Mouse (Mus musculus) myocyte (in vitro differentiated cells): ENCODE results near the gene St6galnac4.

Experiments used
- E2F4 ChIP-seq: IDR thresholded peaks from one replicate; pipeline ENCODE4 v1.6.1; 2011; ENCODE audit warnings: mild to moderate bottlenecking, control low read depth, moderate library complexity; ENCODE audit not compliant: insufficient read depth
- MYOD1 ChIP-seq, 3 experiments: IDR thresholded peaks; one replicate each; pipeline ENCODE4 v1.6.1; 2011; ENCODE audit warnings: control low read depth in 2 of 3, low read depth in 2 of 3, mild to moderate bottlenecking in 2 of 3, moderate library complexity in 1 of 3; ENCODE audit not compliant: insufficient read length in 2 of 3, control insufficient read depth in 1 of 3
- MYOG ChIP-seq, 3 experiments: IDR thresholded peaks; one replicate each; pipeline ENCODE4 v1.6.1; 2011; ENCODE audit warnings: control low read depth in 2 of 3, low read depth in 2 of 3, mild to moderate bottlenecking in 2 of 3; ENCODE audit not compliant: insufficient read length in 2 of 3, control insufficient read depth in 1 of 3, insufficient read depth in 1 of 3
- POLR2A ChIP-seq: IDR thresholded peaks from one replicate; pipeline ENCODE4 v1.6.1; 2011; ENCODE audit warnings: low read depth, mild to moderate bottlenecking, control low read depth, moderate library complexity; ENCODE audit not compliant: insufficient read length
- POLR2AphosphoS2 ChIP-seq: IDR thresholded peaks from one replicate; pipeline ENCODE4 v1.6.1; 2011; ENCODE audit warnings: low read depth, control low read depth; ENCODE audit not compliant: insufficient read length
- TCF12 ChIP-seq: IDR thresholded peaks from one replicate; pipeline ENCODE4 v1.6.1; 2011; ENCODE audit warnings: mild to moderate bottlenecking, control low read depth; ENCODE audit not compliant: poor library complexity, insufficient read depth, severe bottlenecking

DNA sequence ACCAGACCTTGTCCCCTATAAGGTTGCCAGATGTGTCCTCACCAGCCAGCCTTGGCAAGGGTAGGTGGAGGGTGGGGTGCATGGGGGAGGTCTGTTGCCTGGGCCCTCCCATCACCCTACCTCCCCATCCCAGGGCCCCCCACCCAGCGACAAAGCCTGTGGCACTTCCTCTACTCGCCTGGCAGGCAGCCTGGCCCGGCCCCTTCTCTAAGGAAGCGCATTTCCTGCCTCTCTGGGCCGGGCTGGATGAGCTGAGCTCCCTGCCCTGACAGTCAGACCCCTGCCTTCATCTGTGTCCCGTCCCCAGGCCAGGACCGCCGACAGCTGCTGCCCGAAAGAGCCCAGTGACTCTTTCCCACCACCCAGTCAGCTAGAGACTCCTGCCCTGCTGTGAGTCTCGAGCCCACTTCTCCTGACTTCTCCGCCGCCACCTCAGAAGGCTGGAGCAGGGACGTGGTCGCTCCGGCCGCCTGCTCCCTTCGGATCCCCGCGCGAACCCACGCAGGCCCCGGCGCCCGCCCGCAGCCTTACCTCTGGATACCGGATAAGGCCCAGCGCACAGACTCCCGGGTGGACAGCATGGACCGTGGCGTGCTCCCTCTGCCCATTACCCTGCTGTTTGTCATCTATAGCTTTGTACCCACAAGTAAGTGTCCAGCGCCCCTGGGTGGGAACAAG, 59.6 kb downstream of the St6galnac4 start, which contains the start of gene Eng:
- TF ChIP-seq TCF12 = no peak
- no peak for TF ChIP-seq MYOD1 (IDR thresholded peaks at IDR 0.05; ENCODE audit: control insufficient read depth in 1 of 3, insufficient read length in 2 of 3, low read depth in 2 of 3)
- TF ChIP-seq POLR2AphosphoS2 = no peak
- TF ChIP-seq POLR2A = no peak
- TF ChIP-seq E2F4 = no peak
- TF ChIP-seq MYOG (IDR thresholded peaks at IDR 0.05; ENCODE audit: control insufficient read depth in 1 of 3, insufficient read depth in 1 of 3, insufficient read length in 2 of 3, low read depth in 2 of 3) = no peak
